Mouse (Mus musculus): Measurements from ENCODE around the gene Rgs6. TPM values are rescaled to one million over a fixed set of nuclear protein-coding genes. Genes with fewer than 3 reads are reported as not detected.

Rgs6 gene
- total RNA-seq, 2 experiments from 2014 or later = 0.50 to 1.2 TPM

DNA sequence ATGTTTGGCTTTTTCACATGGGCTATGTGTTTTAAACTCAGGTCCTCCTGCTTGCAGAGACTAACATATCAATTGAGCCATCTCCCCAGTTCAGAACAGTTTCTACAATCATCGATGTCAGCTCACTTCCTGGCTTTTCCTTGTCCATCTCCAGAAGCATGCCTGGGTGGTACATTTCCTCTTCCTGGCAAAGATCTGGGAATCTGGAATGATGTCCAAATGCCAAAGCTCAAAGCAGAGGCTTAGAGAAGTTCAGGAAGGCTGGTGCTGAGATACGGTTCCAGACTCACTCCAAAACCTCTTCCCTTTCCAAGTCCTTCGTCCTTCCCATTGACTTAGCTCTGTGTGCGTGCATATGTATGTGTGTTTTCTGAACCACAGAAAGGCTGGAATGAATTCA lies 59.8 kb downstream of the Rgs6 start:
- DNase-seq (ENCODE audit: low spot score in 2 of 2) = no peak

DNA sequence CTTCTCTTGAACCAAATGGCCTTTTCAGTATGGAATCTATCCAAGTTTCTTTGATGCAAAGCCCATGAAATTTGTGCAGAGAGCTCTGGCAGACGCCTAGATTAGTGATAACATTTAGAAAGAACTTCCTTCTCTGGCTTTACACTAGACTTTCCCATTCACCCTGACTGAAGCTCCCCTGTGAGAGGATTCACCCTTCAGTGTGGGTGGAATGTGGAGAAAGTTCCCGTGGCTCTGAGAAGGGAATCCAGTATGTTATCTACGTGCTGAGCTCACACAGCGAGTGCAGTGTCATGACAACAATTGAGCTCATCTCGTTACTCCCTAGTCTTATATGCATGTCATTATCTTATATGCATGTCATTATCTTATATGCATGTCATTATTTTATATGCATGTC lies 61.9 kb downstream of the Rgs6 start:
- no peak for DNase-seq (ENCODE audit: low spot score in 2 of 2)

DNA sequence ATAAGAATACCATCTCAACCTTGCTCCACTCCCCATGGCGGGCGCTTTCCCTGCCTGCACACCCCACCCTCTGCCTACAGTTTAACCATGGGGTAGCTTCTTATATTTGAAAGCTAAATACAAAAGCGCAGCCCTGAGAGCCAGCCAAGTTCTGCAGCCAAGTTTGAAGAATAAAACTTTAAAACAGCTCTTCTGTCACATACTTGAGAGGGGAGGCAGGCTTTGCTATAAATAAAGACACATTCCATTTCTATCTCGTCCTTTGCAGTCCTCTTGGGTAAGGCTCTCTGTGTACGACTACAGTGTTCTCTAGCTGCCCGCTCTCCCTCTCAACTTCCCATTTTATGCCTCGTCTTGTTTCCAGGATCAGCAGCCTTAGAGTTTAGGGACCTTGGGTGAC lies 76.5 kb downstream of the Rgs6 start:
- DNase-seq (ENCODE audit: low spot score in 2 of 2) = no peak

DNA sequence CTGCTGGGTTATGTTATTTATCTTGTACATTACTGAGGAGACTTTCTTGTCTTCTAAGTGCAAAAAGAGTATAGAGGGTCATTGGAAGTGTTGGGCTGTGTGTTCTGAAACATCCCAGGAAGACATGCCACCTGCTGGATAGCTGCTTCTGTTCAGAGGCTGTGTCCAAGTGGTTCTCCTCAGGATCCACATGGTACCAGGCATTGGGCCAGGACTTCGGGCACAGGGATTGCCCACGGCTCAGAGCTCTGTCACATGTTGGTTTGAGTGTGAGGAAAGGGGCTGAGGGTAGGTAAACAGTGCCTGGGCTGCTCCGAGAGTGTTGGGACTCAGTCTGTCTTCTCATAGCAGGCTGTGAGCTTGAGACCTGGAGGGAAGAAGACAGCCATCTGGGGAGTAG lies 79.3 kb downstream of the Rgs6 start:
- no peak for DNase-seq (ENCODE audit: low spot score in 2 of 2)

DNA sequence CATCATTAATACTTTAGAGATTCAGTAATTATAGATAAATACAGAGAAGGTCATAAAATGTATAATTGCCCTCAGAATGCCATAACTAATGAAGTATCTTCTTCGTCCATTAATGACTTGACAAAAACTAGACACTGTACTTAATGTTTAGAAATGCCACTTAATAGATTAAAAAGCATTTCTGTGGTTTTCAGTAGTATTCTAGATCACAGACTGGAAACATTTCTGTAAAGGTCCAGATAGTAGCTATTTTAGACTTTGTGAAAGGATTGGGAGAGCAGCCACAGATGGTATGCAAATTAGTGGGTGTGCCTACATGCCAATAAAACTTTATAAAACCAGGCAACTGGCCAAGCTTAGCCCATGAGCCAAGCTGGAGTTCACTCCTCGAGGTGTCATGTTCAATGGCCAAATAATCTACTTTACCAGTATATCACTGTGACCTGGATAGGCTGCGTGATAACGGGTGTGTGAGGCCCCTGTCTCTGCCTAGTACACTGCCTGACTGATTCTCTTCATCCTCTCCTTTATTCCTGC lies 82.2 kb downstream of the Rgs6 start:
- no peak for DNase-seq (ENCODE audit: low spot score in 2 of 2)

DNA sequence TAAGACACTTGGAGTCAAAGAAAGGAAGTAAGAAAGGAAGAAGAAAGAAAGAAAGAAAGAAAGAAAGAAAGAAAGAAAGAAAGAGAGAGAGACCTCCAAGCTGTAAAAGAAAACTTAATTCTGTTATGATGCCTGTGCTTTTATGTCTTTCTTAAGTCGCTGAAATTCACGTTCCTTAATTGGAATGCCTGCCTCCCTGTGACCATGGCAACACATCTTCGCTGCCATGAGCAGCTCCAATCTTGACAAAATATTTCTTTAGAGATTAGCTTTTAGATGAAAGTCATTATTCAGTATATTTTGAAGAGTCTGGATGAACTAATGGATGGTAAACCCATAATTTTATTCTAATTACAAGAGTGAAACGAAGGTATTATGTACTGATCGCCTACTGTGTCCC lies 83.5 kb downstream of the Rgs6 start:
- DNase-seq (ENCODE audit: low spot score in 2 of 2) = no peak

DNA sequence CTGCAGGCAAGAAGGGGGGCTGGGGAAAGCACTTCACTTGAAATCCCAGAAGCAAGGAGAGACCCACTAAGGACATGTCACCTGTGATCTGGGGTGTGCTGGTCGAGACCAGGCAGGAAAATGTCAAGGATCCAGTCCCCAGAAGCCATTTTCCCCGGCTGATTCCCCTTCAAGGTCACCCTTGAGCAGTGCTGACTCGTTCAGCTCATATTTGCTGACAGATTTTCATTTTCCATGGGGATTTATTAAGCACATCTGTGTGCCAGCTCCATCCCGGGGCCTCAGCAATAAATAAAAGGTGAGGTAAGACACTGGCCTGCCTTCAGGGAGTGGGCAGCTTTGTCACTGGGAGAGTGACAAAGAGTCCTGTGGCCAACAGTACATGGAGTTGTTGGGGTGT lies 87.0 kb downstream of the Rgs6 start:
- peak in 1 of 2 experiments; percentile 11 for DNase-seq (ENCODE audit: low spot score in 2 of 2)

DNA sequence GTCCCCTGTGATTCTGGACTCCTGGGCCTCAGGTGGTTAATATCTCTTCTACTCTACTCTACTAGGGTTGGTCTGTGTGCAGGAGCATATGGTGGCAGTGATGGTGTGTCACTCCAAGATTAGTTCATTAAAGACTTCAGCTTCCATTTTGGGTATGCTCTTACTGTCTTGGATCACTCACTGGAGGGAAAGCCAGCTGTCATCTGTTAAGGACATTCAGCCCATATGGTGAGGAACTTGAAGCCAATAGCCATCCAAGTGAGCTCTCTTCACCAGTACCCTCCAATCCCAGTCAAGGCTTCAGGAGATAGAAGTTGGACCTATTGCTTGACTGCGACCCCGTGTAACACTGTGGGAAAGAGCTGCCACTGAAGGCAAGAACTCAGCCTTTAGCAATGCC lies 98.9 kb downstream of the Rgs6 start:
- no peak for DNase-seq (ENCODE audit: low spot score in 2 of 2)

DNA sequence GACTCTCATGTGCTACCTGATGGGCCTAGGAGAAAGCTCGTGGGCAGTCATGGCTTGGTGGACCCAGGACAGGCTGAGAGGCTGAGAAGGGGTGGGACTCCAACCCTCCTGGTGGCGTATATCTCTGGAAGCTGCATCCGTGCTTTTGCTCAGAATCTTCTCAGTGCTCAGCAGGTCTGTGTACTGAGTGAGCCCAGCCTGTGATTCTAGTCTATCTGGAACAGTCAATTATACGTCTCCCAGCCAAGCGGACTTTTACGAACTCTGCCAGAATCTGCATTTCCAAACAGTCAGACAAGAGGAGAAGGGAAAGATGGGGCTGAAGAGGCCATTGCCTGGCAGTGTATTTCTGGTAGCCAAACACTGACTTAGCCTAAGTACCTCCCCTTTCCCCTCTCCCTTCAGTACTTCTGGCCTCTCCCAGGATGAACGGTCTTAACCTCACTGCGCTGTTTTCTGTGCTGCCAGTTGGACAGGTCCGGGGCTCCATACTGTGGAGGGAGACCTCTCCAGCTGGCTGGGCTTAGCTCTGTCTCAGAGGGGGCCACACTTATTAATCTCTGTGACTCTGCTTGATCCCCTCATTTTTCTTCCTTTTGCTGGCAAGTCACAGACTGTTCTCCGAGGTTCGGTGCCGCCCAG lies 110.9 kb downstream of the Rgs6 start:
- DNase-seq (ENCODE audit: low spot score in 2 of 2) = no peak

DNA sequence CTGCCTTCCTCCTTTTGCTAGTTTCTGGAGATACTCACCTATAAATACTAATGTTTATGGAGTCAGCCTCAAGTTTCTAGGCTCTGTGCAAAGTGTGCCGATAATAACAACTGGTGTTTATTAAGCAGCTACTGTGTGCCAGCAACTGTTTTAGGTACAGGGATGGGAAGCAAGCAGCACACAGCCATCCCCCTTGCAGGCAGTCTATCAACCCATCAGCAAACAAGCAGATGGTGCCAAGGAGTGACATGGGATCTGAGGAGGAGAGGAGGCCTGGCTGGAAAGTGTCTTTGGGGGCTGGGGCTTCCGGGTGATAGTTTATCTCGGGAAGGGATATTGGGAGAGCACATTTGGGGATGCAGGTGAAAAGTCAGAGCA lies 111.4 kb downstream of the Rgs6 start:
- no peak for DNase-seq (ENCODE audit: low spot score in 2 of 2)

DNA sequence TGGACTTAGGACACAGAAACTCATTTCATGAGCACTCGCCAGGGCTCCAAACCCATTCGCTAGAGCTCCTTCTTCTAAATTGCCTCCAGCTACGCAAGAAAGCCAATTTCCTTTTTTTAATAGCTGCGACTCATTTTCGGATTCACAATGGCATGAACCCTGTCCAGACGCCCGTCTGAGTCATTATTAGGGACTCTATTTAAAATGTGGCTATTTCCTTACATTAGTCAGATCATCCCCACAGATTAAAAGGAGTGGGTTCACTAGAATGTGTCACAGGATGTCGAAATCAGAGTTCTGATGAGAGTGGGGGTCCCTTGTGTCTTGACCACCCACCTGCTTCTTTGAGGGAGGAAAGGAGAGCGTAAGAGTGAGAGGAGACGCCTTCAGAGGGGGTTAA lies 112.1 kb downstream of the Rgs6 start:
- DNase-seq (ENCODE audit: low spot score in 2 of 2) = no peak

DNA sequence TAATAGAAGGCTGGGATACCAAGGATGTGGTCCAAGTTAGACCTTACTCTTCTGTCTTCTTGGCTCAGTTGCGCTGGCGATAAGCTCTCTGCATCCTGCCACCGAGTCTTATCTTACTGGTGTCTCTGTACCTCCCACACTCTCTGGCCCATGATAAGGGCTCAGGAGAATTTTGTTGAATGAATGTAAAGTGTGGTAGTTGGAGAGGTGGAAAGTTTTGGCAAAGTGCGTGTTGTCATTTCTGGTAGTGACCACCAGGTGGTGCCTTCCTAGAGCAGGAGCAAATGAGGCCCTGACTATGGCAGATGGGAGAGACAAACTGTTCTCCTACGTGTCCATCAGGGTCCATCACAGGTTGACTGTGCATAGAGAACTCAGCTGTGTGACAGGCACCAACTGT lies 112.7 kb downstream of the Rgs6 start:
- peak; percentile 38 to 41 for DNase-seq (ENCODE audit: low spot score in 2 of 2)

DNA sequence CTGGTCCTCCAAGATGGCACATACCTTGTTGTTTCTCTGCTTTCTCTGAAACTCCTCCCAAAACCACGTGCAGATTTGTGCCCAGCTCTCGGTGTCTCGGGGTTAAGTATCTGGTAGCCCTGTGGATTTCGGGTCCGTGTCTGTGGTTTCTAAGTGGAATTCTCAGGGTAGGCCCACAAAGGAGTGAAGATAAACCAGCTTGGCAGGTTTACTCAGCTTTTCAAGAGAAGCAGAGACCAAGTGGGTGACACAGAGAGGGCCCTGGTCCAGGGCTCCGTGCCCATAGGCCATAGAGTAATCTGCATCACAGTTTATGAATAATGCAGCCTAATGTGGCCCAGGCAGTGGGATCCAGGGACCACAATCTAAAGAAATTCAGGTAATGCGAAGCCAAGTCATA lies 113.3 kb downstream of the Rgs6 start:
- DNase-seq (ENCODE audit: low spot score in 2 of 2) = no peak

DNA sequence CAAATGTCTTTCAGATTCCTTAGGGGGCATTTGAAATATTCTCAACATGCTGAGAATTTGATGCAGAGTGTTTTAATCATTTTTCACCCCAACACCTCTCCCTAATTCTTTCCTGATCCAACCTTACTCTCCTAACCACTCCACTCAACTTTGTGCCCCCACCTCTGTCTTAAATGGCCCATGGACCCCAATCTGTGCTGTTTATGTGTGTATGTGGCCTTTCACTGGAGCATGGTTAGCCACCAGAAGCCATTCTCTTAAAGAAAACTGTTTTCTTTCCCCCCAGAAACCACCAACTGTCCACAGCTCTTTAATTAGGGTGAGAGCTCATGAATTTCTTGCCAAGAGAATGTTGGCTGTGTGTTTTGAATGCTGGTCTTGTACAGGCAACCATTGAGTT lies 122.3 kb downstream of the Rgs6 start:
- DNase-seq (ENCODE audit: low spot score in 2 of 2) = no peak

DNA sequence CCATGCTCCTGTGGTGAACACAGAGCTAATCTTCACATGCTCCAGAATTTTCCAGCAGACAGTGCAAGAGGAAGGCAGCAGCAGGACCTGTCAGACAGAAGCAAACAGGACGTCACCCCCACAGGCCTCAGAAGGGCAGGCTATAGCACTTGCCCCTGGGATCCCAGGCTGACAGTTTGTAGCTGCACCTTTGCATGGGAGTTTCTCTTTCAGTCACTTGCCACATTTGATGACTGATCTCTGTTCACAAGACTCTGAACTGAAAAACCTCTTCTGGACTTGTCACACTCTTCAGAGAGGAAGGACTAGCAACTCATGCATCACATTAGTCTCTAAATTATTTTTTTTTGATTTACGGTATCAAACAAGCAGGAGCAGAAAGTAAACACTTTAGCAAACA lies 126.2 kb downstream of the Rgs6 start:
- no peak for DNase-seq (ENCODE audit: low spot score in 2 of 2)

DNA sequence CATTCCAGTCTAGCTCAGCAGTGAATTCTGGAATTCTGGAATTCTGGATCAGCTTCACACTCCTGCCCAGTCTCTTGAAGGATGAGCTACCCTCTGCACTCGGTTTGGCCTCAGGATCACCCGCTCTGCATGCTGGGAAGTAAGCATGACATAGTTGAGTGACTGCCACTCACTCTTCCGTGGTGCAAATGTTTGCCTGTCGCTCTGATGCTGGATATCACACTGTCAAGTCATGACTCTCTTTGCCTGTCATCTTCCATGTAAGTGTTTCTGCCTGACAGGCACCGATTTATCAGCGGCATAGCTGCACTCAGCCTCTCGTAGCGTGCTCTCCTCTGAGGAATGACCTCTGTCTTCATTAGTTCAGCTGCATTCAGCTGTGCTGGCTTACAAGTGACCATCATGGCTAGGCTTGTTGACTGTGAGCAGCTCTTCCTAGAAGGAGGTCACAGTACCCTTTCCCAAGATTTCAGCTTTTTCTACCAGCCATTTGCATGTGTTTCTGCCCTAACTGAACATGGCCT lies 135.0 kb downstream of the Rgs6 start:
- DNase-seq (ENCODE audit: low spot score in 2 of 2) = no peak

DNA sequence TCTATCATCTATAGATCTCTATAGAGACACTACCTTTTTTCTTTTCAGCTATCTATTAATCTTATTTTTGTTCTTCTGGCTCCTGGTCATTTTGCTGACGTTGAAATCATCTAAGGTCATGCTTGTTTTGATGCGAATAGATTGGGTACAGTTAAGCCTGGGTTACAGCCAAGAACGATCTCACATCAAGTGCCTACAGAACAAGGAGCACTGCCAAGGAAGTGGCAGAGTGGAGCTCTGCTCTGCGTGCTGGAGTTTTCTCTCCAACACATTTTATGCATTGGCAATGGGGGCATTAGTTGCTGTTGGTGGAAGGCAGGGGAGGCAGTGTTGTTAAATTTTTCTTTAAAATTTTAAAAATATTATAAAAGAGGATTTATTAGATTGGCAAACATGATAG lies 138.2 kb downstream of the Rgs6 start:
- no peak for DNase-seq (ENCODE audit: low spot score in 2 of 2)

DNA sequence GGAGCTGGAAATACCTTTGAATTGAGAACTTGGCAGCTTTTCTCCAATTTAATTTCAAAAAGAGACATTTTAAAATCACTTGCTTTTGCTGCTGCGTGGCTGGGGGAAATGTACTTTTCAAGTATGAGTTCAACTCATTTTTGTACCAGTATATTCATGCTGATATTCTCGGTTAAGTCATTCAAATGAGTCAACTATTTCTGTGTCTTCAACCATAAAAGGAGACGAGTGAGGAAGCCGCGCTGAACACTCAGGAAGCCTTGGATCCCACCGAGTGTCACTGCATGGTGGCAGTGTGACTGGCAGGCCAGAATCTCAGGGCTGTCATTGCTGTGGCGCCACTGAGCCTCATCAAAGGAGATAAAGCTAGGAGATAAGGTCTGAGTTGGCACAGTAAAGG lies 143.5 kb downstream of the Rgs6 start:
- DNase-seq (ENCODE audit: low spot score in 2 of 2) = no peak

DNA sequence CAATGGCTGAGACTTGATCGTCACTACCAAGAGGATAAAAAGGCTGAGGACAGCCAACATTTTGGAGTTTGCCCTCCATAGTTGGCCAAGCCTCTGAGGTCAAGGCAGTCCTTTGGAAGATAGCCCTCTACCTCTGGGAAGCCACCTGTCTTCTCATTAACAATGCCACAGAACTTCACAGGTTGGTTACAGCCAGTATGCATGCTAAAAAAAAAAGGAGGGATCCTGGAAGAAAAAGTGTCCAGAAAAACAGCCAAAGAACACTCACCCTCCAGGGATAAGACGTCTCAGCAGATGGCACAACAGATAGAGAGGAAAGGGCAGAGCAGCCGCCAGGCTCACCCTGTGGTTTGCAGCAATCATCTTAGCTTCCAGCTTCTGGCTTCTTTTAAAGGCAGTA lies 154.9 kb downstream of the Rgs6 start:
- DNase-seq (ENCODE audit: low spot score in 2 of 2) = no peak

DNA sequence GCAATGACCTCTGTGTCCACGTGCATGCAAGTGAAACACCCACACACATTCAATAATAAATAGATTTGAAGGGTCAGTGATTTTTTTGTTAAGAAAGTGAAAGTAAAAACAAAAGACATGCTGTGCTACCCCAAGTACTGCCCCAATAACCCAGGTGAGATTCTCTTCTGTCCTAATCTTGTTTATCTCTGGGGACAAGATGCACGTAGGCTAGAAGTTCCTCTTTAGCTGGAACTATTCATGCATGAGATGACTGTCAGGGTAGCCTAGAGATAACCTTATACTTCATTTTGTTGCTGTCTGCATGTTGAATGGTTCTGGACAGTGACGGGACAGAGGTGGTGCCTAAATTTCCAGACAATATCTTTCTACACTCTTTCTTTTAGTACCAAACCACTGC lies 155.9 kb downstream of the Rgs6 start:
- DNase-seq (ENCODE audit: low spot score in 2 of 2) = no peak

DNA sequence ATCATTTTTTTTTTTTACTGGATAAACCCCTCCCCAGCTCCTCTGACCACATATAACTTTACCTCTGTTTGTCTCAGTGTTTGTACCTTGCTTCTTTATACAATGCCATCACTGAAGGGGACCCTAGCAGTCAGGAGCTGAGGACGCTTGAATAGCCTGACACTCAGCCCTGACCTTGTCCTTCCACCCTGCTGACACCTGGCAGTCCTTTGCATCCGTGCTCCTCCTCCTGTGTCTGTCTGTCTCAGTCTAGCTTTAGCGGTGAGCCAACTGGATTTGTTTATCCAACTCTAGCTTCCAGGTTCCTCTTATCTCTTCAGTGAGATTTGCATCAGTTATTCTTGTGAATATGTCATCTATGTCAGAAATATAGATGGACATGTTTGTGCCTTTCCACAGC lies 156.7 kb downstream of the Rgs6 start:
- no peak for DNase-seq (ENCODE audit: low spot score in 2 of 2)

DNA sequence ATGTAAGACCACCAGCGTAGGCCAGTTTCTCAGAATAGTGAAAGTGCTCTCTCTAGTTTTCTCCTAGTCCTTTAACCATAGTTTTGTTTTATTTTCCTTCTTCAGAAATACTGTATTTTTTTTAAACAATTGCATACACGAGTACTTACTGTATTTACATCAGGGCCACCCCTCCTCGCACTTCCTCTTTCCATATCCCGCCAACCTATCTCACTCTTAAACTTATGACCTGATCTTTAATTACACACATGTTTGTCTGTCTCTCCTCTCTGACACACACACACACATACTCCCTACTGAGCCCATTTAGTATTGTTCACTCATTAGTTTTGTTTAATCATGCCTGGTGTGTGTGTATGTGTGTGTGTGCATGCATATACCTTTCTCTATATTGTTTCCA lies 159.0 kb downstream of the Rgs6 start:
- DNase-seq (ENCODE audit: low spot score in 2 of 2) = no peak

DNA sequence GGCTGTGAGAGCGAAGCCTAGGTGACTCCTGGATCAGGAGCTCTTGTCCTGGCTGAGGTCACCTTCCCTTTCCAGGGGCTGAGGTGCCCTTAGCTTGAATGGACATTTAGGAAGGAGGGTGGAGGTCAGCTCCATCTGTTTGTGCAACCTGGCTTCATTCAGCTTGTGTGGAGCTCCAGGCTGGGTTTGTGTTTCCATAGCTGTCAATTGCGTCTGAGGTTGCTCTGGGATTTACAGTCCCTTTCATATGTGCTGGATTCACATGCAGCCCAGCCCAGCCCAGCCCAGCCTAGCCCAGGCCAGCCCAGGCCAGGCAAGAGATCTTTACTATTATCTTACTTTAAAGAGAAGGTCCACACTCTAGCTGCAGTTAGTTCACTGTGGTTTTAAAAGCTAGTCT lies 163.8 kb downstream of the Rgs6 start:
- no peak for DNase-seq (ENCODE audit: low spot score in 2 of 2)
